Mouse (Mus musculus) skeletal muscle tissue, postnatal 0 days (tissue): ENCODE data around the gene Bpifa5. TPM values are rescaled to one million over a fixed set of nuclear protein-coding genes. Genes with fewer than 3 reads are reported as not detected.

Source experiments
- polyA plus RNA-seq: library from polyadenylated mRNA; unstranded; fragments of >200 nt; fragmentation: Nextera tagmentation; extraction: Ambion mirVana; gene quantifications from 2 replicates; pipeline ENCODE4 v1.2.1, GENCODE M21; 2015

The Bpifa5 gene
- not detected in 2 replicates for polyA plus RNA-seq

GRCm38 (mm10) chr2:154162307-154162706, at the start of gene Bpifa5:
Gene Bpifa5, plus strand, starts transcription at chr2:154162607.

GRCm38 (mm10) chr2:154130120-154130519, 32.3 kb upstream of the Bpifa5 start, which contains the start of gene Bpifa3:
Gene Bpifa3, plus strand, starts transcription at chr2:154130336.

DNA sequence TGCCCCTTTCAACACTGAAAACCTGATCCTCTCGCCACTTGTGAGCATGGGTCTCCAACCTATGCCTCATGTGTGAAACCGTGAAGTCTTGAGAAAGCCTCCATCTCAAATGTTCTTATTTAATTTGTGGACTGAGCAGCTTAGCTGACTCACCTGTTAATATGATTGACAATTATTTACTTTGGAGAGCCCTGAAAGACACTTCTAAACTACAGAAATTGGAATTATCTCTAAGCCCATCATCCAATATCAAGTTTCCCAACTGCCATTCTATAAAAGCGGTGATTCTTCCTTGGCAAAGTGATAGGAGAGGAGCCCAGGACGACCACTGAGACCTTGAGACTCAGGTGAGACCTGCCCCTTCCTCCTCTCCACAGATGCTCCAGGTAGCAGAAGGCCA, 19.8 kb upstream of the Bpifa5 start, which contains the start of gene Bpifa1:
TSS of gene Bpifa1 (plus strand) at position 301 of the 400 bp plus-strand sequence.

DNA sequence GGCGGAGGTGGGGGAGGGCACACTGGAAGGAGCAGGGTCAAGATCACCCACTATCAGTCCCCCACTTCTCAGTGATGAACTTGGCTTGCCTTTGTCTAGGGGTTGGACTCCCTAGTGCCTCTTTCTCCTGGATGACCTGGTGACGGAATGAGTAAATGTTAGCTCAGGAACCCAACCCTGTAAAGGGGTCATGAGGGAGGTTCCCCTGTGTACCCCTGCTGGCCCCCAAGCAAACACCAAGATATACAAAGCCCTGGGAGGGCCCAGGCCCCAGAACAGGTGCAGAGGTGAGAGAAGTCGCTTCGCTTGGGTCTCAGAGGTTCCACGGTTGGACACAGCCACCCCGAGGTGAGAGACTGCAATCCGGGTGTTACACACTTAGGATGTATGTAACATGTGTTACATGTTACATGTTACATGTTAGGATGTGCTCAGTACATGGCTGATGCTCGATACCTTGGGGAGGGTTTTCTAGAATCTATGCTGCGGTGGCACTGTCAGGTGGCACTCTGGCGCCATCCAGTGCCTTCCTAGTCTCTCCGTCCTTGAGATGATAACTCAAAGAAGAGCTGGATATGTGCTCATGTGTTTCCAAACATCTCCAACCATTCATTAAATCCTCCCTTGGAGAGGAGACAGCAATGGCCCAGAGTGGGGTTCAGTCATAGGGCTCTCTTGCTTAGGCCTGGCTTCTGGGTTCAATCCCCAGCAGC, 28.3 kb downstream of the Bpifa5 start, which contains the start of gene Bpifb1:
TSS of gene Bpifb1 (plus strand) at position 273 of the 713 bp plus-strand sequence.

Other genes starting within 250 kb of the Bpifa5 start
- not detected in 2 replicates for gene Bpifb3, start 244.4 kb upstream of the Bpifa5 start, polyA plus RNA-seq
- gene Bpifb4, start 224.4 kb upstream of the Bpifa5 start, polyA plus RNA-seq: not detected in 2 replicates
- gene Bpifa6, start 187.7 kb upstream of the Bpifa5 start, polyA plus RNA-seq: not detected in 2 replicates
- gene Bpifa2, start 154.3 kb upstream of the Bpifa5 start, polyA plus RNA-seq: not detected in 2 replicates
- not detected in 2 replicates for gene Bpifa3, start 32.3 kb upstream of the Bpifa5 start, polyA plus RNA-seq
- 0.18 TPM in 1 of 2 replicates, not detected in the other for gene Bpifa1, start 19.7 kb upstream of the Bpifa5 start, polyA plus RNA-seq
- gene Bpifb1, start 28.2 kb downstream of the Bpifa5 start, polyA plus RNA-seq: 0.14 TPM in 1 of 2 replicates, not detected in the other
- gene Bpifb5, start 61.1 kb downstream of the Bpifa5 start, polyA plus RNA-seq: 0.18 and 0.31 TPM in 2 replicates
- gene Bpifb9a, start 95.2 kb downstream of the Bpifa5 start, polyA plus RNA-seq: not detected in 2 replicates
- gene Bpifb9b, start 144.6 kb downstream of the Bpifa5 start, polyA plus RNA-seq: not detected in 2 replicates
- 11.7 and 24.9 TPM in 2 replicates for gene Cdk5rap1, start 210.4 kb downstream of the Bpifa5 start, polyA plus RNA-seq
- gene Snta1, start 245.5 kb downstream of the Bpifa5 start, polyA plus RNA-seq: 97.6 and 111 TPM in 2 replicates